Mouse (Mus musculus): ENCODE data around the gene Fgr.

DNA sequence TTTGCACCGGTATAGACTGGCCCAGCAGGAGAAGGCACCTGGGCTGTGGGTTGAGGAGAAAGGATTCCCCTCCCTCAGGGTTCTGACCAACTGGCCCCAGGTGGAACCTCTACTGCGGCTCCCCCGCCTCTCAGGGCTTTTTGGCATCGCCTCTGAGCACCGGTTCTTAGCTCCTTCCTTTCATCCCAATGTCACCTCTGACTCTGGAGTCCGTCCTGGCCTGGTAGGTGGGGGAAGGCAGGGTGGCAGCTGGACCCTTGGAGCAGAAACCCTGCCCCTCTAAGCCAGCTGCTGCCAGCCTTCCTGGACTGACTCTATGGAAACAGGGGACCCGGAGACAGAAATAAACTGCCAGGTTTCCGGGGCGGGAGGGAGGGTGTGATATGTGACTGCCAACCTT, 63.4 kb downstream of the Fgr start:
- no peak for TF ChIP-seq GATA1 (IDR thresholded peaks at IDR 0.05; ENCODE audit: low read length)
- TF ChIP-seq TAL1 (IDR thresholded peaks at IDR 0.05; ENCODE audit: low read length): no peak

All from erythroblast, embryonic 14.5 days (primary cell).